Mouse (Mus musculus) testis, adult 2 months (tissue): Measurements from ENCODE around the gene Thegl. TPM values are rescaled to one million over a fixed set of nuclear protein-coding genes. Genes with fewer than 3 reads are reported as not detected.

Experiments used
- H3K27ac ChIP-seq: fragments of 200-500 bp; 2 replicates; pipeline ENCODE4 v1.5.1; 2012; ENCODE audit warnings: low read depth, low read length; ENCODE audit not compliant: control insufficient read depth, insufficient read depth
- H3K27me3 ChIP-seq: fragments of 200-500 bp; 2 replicates; pipeline ENCODE4 v1.6.1; 2012; ENCODE audit warnings: mild to moderate bottlenecking, low read length, moderate library complexity; ENCODE audit not compliant: control insufficient read depth, insufficient read depth
- H3K36me3 ChIP-seq: fragments of 200-500 bp; 2 replicates; pipeline ENCODE4 v1.6.1; 2012; ENCODE audit warnings: mild to moderate bottlenecking, low read length; ENCODE audit not compliant: control insufficient read depth, insufficient read depth
- H3K4me1 ChIP-seq: fragments of 200-500 bp; 2 replicates; pipeline ENCODE4 v1.6.1; 2012; ENCODE audit warnings: low read length; ENCODE audit not compliant: control insufficient read depth, insufficient read depth
- H3K4me3 ChIP-seq: fragments of 200-500 bp; 2 replicates; pipeline ENCODE4 v1.5.1; 2012; ENCODE audit warnings: low read depth, mild to moderate bottlenecking, low read length, moderate library complexity, mixed read lengths; ENCODE audit not compliant: control insufficient read depth
- CTCF ChIP-seq: fragments of 200-500 bp; IDR thresholded peaks from 2 replicates; pipeline ENCODE4 v1.5.1; 2012; ENCODE audit warnings: low read depth, mild to moderate bottlenecking, inconsistent platforms, low read length, moderate library complexity; ENCODE audit not compliant: control insufficient read depth, insufficient read depth, insufficient replicate concordance
- POLR2A ChIP-seq: fragments of 200-500 bp; IDR thresholded peaks from 2 replicates; pipeline ENCODE4 v1.6.1; 2012; ENCODE audit warnings: low read depth, mild to moderate bottlenecking, inconsistent platforms, low read length, moderate library complexity; ENCODE audit not compliant: control insufficient read depth
- polyA plus RNA-seq: library from polyadenylated mRNA; depleted of rRNA; stranded (reverse); fragments of >200 nt; gene quantifications from 2 replicates; pipeline ENCODE4 v1.2.3, GENCODE M21; 2012

The Thegl gene
- polyA plus RNA-seq, 1 experiment = 149 TPM

DNA sequence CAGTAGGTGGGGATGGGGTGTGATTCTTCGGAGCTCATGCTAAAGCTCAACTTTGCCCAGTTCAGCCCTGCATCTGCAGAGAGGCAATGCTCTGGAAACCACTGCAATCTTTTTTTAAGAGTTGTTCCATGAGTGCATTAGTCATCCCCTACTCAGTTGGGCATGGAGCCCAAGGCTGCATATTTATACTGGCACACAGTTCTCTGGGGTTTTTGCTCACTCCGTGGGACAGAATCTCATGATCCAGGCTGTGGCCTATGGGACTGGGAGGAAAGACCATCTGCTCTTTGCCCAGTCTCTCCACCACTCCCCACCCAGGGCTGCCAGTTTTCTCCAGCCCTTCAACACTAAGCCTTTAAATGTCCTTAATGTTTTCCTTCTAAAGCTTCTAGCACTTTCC, 59.1 kb downstream of the Thegl start:
- Histone ChIP-seq H3K36me3 (no peaks in the 10 kb centered on the region), H3K27me3 (no peaks in the 10 kb centered on the region), H3K27ac (0 out of 2 replicates have a peak overlapping the region, but pooled peaks have one; percentile 5), H3K4me3 (no peak overlapping the region), H3K4me1 (peaks cover 3% of the 10 kb centered on the region; the same call in 1 of the 2 replicates)
- no peak for TF ChIP-seq POLR2A
- TF ChIP-seq CTCF = no peak

DNA sequence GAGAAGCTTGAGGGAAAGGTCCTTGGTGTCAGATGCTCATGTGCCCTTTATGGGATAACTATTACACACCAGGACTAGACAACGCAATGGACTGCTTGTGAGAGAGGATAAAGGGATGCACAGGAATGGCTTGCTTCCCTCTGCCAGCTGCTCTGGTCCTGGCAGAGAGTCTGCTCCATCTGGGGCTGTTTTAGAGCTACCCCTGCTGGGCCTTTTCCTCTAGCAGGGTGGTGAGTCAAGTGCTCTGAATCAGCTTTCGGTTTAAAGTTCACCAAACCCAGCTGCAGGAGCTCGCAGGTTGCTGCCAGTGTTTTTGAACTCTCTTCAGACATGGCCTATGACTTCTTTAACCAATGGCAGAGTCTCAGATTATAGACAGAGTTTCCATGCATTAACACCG, 60.1 kb downstream of the Thegl start:
- Histone ChIP-seq H3K27me3 (no peaks in the 10 kb centered on the region), H3K27ac (no peak overlapping the region), H3K36me3 (no peaks in the 10 kb centered on the region), H3K4me3 (no peak overlapping the region), H3K4me1 (peaks cover 3% of the 10 kb centered on the region; the same call in 1 of the 2 replicates)
- no peak for TF ChIP-seq CTCF
- TF ChIP-seq POLR2A = no peak

DNA sequence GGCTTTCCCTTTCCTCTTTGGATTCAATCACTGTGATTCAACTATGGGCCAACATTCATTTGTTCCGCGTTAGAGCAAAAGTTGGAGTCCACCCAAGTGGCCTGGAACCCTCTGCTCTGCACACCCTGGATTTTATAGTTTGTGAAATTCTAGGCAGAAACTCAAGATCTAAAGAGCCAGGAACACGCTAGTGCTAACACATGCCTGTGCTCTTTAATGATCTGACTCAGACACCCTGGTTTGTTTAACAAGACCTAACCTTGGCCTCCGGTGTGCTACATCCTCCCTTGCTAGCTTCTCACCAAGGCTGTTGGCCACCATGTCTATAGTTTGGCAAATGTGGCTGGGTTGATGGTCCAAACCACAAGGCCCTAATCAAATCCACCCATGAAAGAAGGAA, 64.9 kb downstream of the Thegl start:
- Histone ChIP-seq H3K27me3 (no peaks in the 10 kb centered on the region), H3K4me3 (no peak overlapping the region), H3K4me1 (no peaks in the 10 kb centered on the region), H3K27ac (no peak overlapping the region), H3K36me3 (no peaks in the 10 kb centered on the region)
- TF ChIP-seq POLR2A (no peak), CTCF (no peak)

DNA sequence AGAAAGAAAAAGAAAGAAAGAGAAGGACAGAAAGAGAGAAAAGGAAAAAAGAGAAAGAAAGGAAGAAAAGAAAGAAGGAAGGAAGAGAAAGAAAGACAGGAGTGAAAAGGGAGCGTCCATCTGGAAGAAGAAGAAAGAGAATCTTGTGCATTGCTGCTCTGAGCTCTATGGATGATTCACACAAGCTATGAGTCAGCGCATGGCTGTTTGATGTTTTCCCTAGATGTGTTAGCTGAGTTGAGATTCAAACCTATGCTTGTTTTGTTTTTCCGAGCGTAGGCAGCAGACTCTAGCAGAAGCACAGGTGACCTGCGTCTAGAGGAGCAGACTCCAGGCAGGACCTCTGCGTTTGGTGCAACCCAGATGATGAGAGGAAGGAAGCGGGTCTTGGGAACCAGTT, 66.9 kb downstream of the Thegl start:
- no peaks in the 10 kb centered on the region for H3K27me3 ChIP-seq
- TF ChIP-seq POLR2A = no peak
- TF ChIP-seq CTCF = no peak
- H3K27ac ChIP-seq = no peak overlapping the region

DNA sequence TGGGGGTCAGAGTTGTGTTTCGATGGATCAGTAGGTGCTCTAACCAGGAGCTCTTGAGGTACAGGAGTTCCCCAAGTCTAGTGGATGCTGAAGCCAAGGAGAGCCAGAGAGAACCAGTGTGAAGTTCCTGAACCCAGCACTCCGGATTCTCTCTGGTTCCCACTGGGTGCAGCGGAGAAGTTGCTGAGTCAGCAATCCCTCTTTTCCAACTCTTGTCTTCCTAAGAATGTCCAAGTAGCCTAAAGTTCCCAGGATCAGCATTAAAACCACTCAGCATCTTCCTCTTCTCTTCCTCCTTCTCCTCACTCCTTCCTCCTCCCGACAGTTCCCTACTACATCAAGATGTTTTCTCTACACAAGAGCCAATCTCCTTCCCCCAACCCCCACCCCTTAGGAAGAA, 68.6 kb downstream of the Thegl start:
- peak overlapping the region; percentile 67 for H3K27ac ChIP-seq
- H3K27me3 ChIP-seq = no peaks in the 10 kb centered on the region
- H3K4me3 ChIP-seq = no peak overlapping the region
- no peaks in the 10 kb centered on the region for H3K36me3 ChIP-seq
- peaks cover 4% of the 10 kb centered on the region for H3K4me1 ChIP-seq
- TF ChIP-seq POLR2A = no peak

More for the DNA sequence above, 66.9 kb downstream of the Thegl start:
- H3K36me3 ChIP-seq = no peaks in the 10 kb centered on the region
- peaks cover 3% of the 10 kb centered on the region; the same call in 1 of the 2 replicates for H3K4me1 ChIP-seq
- H3K4me3 ChIP-seq = no peak overlapping the region

DNA sequence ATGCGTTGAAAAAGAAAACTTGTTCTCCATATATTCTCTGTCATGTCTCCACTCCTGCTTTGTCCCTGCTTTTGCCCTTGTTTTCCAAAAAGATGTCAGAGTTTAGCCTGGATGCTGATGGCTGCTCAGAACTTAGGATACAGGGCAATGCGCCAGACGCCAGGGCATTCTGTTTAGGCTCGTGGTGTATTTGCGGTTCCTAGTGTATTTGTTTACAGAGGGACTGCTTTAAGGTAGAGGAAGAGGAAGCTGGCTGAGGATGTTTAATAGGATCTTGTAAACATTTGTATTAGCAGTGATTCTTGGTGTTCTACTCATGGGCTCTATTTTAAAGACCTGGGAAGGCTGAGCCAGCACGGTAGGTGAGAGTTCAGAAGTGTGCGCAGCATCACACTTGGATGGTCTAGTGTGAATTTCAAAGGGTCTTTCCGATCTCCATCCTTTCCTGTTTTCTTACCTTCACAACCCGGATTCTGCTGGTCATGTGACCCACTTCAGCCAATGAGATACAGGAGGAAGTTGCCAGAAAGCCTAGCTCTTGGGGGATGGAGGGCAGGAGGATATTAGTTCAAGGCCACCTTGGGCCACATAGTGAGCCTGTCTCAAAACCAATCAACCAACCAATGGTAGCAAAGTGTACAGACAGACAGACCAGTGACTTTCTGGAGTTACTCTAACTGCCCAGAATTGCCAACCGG, 70.1 kb downstream of the Thegl start:
- TF ChIP-seq POLR2A (no peak), CTCF (no peak)
- Histone ChIP-seq H3K27me3 (no peaks in the 10 kb centered on the region), H3K36me3 (no peaks in the 10 kb centered on the region), H3K27ac (peak overlapping the region; percentile 62), H3K4me3 (no peak overlapping the region), H3K4me1 (peaks cover 4% of the 10 kb centered on the region)

DNA sequence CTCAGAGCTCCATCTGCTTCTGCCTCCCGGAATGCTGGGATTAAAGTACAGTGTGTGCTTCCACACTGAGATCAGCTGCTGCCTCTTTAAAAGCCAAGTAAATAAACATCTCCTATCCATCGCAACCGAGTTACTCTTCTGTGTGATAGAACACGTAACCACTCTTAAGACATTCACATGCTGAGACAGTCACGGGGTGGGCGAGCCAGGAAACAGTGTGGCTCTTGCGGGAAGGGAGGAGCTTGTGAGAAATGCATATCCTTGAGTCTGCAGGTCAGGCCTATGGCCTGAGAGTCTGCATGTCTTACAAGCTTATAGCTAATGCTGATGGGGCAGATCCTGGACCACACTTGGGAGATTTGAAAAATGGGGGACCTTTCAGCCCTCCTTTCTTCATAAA, 70.7 kb downstream of the Thegl start:
- no peaks in the 10 kb centered on the region for H3K27me3 ChIP-seq
- peaks cover 4% of the 10 kb centered on the region for H3K4me1 ChIP-seq
- no peak overlapping the region for H3K27ac ChIP-seq
- H3K36me3 ChIP-seq = no peaks in the 10 kb centered on the region
- TF ChIP-seq POLR2A (no peak), CTCF (no peak)
- no peak overlapping the region for H3K4me3 ChIP-seq

DNA sequence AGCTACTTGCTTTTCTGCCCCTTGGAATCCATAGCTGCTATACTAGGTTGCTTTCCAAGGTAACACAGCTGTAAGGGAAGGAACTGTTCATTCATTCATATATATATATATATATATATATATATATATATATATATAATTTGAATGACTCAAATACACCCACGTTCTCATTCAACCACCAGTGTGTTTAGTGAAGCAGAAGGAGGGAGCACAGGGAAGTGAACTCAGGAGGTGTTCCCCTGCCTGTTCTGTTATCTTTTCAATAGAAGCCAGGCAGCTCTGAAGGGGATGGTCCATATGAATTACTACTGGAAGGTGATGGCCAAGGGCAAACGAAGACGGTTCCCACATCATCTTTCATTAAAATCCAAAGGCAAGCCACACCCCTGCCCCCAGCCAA, 71.3 kb downstream of the Thegl start:
- no peaks in the 10 kb centered on the region for H3K36me3 ChIP-seq
- no peak overlapping the region for H3K27ac ChIP-seq
- no peak for TF ChIP-seq POLR2A
- TF ChIP-seq CTCF = no peak
- H3K4me3 ChIP-seq = no peak overlapping the region
- no peaks in the 10 kb centered on the region for H3K27me3 ChIP-seq
- peaks cover 4% of the 10 kb centered on the region for H3K4me1 ChIP-seq
